Mouse (Mus musculus) thymus, postnatal 10 days (tissue): ENCODE measurements around the gene Gm20388.

Experiments
- DNase-seq, 2 experiments: peaks; one replicate each; pipeline ENCODE4 v3.0.0; 2021; ENCODE audit warnings: low spot score in 2 of 2

Gm20388 gene

DNA sequence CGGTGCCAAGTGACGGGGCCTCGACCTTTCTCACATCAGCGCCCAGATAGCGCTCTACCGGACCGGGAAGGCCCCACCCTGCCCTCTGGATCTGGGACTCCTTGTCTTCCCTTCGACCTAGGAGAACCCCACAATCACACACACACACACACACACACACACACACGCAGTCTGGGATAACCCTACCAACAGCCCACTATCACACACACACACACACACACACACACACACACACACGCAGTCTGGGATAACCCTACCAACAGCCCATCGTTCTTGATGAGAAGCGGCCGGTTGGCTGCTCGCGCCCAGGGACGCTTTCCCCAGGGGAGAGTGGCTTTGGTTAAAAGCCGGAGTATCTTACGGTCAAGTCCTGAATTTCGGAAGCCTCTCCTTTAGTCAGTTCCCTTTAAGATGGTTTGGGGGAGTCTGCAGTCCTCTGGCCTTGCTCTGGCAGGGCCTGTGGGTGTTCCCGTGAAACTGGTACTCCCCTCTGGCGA, 3422.5 kb downstream of the Gm20388 start:
- no peak for DNase-seq

DNA sequence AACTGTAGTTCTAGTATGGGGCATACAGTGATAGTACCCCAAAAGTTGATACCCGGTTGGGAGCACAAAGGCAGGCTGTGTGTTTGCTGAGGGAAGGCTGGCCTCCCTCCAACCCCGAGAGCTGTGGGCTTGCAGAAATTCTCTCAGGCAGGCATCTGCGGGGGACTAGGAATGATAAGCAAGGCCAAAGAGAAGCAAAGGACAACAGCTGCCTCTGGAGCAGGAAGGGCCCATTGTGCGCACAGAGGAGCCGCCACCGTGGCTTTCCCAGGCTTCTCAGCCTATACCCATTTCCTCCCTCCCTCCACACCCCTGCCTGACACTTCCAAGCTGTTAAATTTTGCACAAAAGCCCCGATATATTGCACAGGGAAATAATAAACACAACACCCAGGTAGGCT, 3423.2 kb downstream of the Gm20388 start:
- DNase-seq = no peak

GRCm38 (mm10) chr8:123334467-123334866, 3423.8 kb downstream of the Gm20388 start:
- DNase-seq = no peak

DNA sequence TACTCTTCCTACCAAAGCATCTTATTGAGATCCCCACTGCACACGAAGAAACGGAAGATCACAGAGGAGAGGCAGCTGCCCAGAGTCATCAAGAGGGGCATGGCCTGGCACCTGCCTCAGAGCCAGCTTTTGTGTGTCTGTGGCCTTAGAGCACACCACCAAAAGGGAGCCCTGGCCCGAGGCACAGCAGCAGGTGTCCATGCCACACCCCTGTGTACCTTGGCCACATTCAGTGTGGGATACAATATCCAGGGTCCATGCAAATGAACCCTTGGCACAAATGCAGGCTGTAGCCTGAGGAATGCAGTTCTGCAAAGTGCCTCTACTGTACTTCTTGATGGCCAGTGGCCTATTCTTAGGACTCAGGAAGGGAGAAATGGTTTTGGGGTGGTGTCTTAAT, 3426.8 kb downstream of the Gm20388 start:
- DNase-seq = no peak

- DNase-seq = no peak
These were observed 3429.4 kb downstream of the Gm20388 start for GRCm38 (mm10) chr8:123340071-123340470.

GRCm38 (mm10) chr8:123341040-123342015, 3430.7 kb downstream of the Gm20388 start:
- DNase-seq = no peak

DNA sequence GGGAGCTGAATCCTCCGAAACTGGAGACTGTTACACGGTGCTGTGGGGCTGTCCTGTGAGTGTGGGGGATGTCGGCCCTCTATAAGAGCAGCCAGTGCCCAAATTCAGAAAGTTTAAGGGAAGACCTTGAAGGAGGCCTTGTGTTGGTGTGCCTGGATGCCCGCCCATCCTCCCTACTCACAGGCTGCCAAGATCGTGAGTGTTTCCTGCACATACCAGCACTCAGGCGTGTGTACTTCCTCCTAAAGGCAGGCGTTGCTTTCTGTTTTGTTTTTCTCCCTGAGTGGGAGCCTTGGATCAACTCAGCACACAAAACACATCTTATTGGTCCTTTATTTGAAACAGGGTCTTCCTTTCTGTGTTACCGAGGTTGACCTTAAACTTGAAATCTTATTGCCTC, 3431.6 kb downstream of the Gm20388 start:
- no peak for DNase-seq

DNA sequence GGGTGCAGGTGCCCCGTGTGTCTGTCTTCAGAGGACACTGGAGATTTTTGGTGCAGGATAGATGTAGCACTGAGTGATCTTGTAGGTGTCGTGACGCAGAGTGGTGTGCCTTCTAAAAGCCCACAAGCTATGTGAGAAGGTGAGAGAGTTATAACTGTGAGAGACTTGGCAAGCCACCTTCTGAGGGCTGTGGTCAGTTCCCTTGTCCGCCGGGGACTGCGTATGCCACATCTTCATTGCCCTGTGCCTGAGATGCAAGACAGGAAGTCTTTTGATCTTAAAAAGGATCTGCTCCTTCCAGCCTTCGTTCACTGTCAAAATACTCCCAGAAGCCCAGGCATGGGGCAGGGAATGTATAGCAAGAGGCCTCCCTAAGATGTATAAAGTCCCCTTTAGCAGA, 3432.3 kb downstream of the Gm20388 start:
- DNase-seq = no peak

- no peak for DNase-seq
These were observed 3432.8 kb downstream of the Gm20388 start for GRCm38 (mm10) chr8:123343422-123343821.

- no peak for DNase-seq
These were observed 3434.5 kb downstream of the Gm20388 start for GRCm38 (mm10) chr8:123345135-123345534.

- DNase-seq = no peak
These were observed 3435.2 kb downstream of the Gm20388 start for GRCm38 (mm10) chr8:123345856-123346255.

- no peak for DNase-seq
These were observed 3436.7 kb downstream of the Gm20388 start for GRCm38 (mm10) chr8:123347293-123347692.

GRCm38 (mm10) chr8:123348237-123348843, 3437.7 kb downstream of the Gm20388 start:
- DNase-seq = no peak

GRCm38 (mm10) chr8:123349073-123349472, 3438.4 kb downstream of the Gm20388 start:
- DNase-seq = no peak

GRCm38 (mm10) chr8:123352118-123352517, 3441.5 kb downstream of the Gm20388 start:
- no peak for DNase-seq

- DNase-seq = no peak
These were observed 3442.1 kb downstream of the Gm20388 start for GRCm38 (mm10) chr8:123352786-123353185.

- DNase-seq = no peak
These were observed 3442.6 kb downstream of the Gm20388 start for GRCm38 (mm10) chr8:123353216-123353615.

DNA sequence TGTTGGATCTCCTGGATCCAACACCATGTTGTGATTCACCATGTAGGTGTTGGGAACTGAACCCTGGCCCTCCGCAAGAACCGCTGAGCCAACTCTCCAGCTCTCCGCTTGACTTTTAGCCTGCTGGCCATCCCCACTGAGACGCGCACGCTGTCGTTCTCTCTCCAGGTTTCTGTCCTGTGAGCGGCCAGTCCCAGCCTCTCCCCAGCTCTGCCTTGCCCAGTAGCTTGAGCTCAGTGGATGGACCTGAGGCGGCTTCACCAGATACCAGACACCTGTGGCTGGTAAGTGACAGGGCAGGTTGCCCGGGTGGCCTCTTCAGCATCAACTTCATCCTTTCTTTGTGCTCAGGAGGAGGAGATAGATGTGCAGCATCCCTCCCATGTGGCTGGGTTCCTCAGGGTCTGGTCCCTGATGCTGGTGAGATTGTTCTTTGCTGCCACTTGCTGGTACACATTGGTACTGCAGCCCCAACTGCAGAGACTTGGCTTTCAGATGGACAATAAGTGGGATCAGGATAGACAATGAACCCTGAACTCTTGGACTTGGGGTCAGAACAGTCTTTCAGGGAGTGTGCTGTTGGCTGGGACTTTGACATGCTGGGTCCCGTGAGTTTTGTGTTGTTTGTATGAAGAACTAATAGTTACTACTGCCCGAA, 3450.6 kb downstream of the Gm20388 start:
- DNase-seq = peak; percentile 31 to 67

GRCm38 (mm10) chr8:123373403-123374238, 3463.0 kb downstream of the Gm20388 start, which contains the start of gene Tcf25:
Gene Tcf25, plus strand, starts transcription at chr8:123373753.
- peak; percentile 95 for DNase-seq

- peak; percentile 90 to 95 for DNase-seq
These were observed 3463.6 kb downstream of the Gm20388 start for GRCm38 (mm10) chr8:123374239-123374578.

DNA sequence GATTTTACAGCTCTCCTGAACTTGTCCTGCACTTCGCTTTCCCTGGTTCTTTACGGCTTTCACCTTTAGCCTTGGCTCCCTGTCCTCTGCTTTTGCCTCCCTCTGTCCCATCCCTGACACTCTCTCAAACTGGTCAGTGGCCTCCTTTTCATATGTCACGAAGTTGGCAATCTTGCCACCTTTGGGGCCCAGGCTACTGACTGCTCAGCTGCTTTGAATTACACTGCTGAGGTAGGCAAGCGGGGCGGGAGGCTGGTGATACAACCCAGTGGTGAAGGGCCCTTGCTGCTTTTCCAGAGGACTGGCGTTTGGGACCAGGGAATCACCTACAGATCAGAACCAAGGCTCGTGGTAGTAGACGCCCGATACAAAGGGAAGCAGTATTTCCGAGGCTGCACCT, 3465.1 kb downstream of the Gm20388 start:
- DNase-seq = no peak
